Mouse (Mus musculus) left cerebral cortex, adult 9 months (tissue): ENCODE data around the gene Galnt6.
"Not testable (repeated sequence)": the region's sequence is repeated elsewhere in the genome, so short reads cannot be mapped to it uniquely, and the experiment has no call there.

Experiments used
- DNase-seq, 2 experiments: peaks; one replicate each; pipeline ENCODE4 v3.0.0; 2022; ENCODE audit warnings: low spot score in 2 of 2

The Galnt6 gene

GRCm38 (mm10) chr15:100729281-100729985, at the start of gene Galnt6:
Gene Galnt6, minus strand, starts transcription at chr15:100729376.
- DNase-seq, result no peak

- DNase-seq, result peak; percentile 37 to 48
Observed at GRCm38 (mm10) chr15:100777020-100778016, 48.1 kb upstream of the Galnt6 start.

GRCm38 (mm10) chr15:100776424-100776823, 47.2 kb upstream of the Galnt6 start:
- no peak for DNase-seq

- DNase-seq, result no peak
Observed at GRCm38 (mm10) chr15:100775189-100776166, 46.3 kb upstream of the Galnt6 start.

GRCm38 (mm10) chr15:100773859-100774258, 44.7 kb upstream of the Galnt6 start:
- DNase-seq, result not testable (repeated sequence)

- no peak for DNase-seq
Observed at GRCm38 (mm10) chr15:100772685-100773084, 43.5 kb upstream of the Galnt6 start.

- DNase-seq, result no peak
Observed at GRCm38 (mm10) chr15:100770338-100770737, 41.2 kb upstream of the Galnt6 start.

GRCm38 (mm10) chr15:100769023-100769422, 39.8 kb upstream of the Galnt6 start:
- DNase-seq, result not testable (repeated sequence)

GRCm38 (mm10) chr15:100767851-100768250, 38.7 kb upstream of the Galnt6 start:
- DNase-seq, result no peak

- DNase-seq, result no peak
Observed at GRCm38 (mm10) chr15:100766826-100767225, 37.6 kb upstream of the Galnt6 start.

- DNase-seq, result no peak
Observed at GRCm38 (mm10) chr15:100764163-100764951, 35.2 kb upstream of the Galnt6 start.

- DNase-seq, result no peak
Observed at GRCm38 (mm10) chr15:100762649-100763048, 33.5 kb upstream of the Galnt6 start.

- peak; percentile 83 to 95 for DNase-seq
Observed at GRCm38 (mm10) chr15:100761419-100762185, 32.4 kb upstream of the Galnt6 start, which contains the start of gene Slc4a8. Gene Slc4a8, plus strand, starts transcription at chr15:100761747.

GRCm38 (mm10) chr15:100761036-100761418, 31.9 kb upstream of the Galnt6 start:
- DNase-seq, result no peak

GRCm38 (mm10) chr15:100759286-100759685, 30.1 kb upstream of the Galnt6 start:
- no peak for DNase-seq

- peak in 1 of 2 experiments; percentile 66 for DNase-seq
Observed at GRCm38 (mm10) chr15:100757527-100757978, 28.4 kb upstream of the Galnt6 start.

- DNase-seq, result no peak
Observed at GRCm38 (mm10) chr15:100755881-100756624, 26.9 kb upstream of the Galnt6 start.

- no peak for DNase-seq
Observed at GRCm38 (mm10) chr15:100755498-100755859, 26.3 kb upstream of the Galnt6 start.
